Mouse (Mus musculus): ENCODE measurements at regions not wholly inside any gene's neighbourhood (a gene's known extent, or its start where the extent isn't known, plus 50 kb on each side); places are given as distances from the start of the nearest gene placed in this dataset.

DNA sequence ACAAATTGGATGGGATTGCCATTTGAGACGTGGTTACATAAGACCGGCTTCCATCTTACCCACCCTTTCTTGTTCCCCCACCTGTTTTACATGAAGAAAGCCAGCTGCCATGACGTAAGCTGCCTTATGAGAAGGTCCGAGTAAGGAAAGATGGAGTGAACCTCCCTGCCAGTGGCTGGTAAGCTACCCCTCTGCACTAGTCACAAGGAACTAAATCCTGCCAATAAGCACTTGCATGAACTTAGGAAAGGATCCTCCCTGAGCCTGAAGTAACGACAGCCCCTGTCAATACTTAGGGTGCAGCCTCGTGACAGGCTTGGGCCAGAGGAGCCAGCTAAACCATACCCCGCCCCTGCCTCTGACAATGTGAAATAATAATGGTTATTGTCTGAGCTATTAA, 62.8 kb upstream of the Gm47985 start:
- DNase-seq (ENCODE audit: low spot score in 2 of 2): no peak

GRCm38 (mm10) chr1:151121686-151122085, 60.7 kb upstream of the Gm47985 start:
- no peak for DNase-seq (ENCODE audit: low spot score in 2 of 2)

- DNase-seq (ENCODE audit: low spot score in 2 of 2): no peak
Measured at GRCm38 (mm10) chr1:151123964-151124363, 58.4 kb upstream of the Gm47985 start.

GRCm38 (mm10) chr1:151125028-151125659, 57.2 kb upstream of the Gm47985 start:
- DNase-seq (ENCODE audit: low spot score in 2 of 2): no peak

DNA sequence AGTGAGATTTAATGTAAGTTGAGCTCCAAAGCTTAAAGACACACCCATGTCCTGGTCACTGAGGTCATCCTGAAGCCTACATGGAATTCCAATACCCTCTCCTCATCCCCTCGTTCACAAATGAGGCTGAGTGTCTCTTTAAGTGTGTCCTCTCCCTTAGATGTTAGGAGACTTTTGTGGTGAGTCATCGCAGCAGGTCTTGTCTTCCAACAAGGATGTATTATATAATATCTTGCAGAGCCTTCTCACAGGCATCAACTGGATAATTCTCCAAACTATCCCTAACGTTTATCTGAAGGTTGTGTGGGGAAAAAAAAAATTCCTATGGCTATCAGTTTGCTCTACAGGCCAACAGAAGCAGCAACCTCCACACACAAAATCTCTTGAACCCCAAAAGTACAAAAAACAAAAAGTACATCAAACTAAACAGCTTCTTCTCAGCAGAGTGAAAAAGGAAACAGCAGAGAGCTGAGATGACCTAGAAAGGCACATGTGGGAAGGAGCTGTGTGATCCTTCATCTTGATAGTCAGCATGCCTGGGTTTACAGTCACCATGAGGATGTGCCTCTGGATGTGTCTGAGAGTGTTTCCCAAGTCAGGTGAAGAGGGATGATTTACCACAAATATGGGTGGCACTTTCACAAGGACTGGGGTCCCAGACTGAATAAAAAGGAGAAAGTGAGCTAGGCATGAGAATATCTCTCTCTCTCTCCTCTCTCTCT, 56.4 kb upstream of the Gm47985 start:
- no peak for DNase-seq (ENCODE audit: low spot score in 2 of 2)

DNA sequence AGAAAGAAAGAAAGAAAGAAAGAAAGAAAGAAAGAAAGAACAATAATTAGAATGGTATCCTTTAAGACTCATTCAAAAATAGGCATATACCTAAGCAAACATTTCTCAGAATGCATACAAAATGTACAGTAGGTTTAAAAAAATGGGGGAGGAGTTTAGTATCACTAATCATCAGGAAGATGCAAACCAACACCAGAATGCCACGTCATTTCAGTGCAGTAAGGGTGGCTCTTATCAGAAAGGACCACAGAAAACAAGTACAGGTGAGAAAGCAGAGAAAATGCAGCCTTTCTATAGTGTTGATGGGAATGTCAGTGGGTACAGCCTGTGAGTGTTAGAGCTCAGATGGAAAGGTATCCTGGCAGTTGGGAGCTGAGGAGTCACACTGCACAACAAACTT, 55.6 kb upstream of the Gm47985 start:
- DNase-seq (ENCODE audit: low spot score in 2 of 2): no peak

- no peak for DNase-seq (ENCODE audit: low spot score in 2 of 2)
Measured at GRCm38 (mm10) chr1:151128005-151128404, 54.3 kb upstream of the Gm47985 start.

- DNase-seq (ENCODE audit: low spot score in 2 of 2): no peak
Measured at GRCm38 (mm10) chr1:151128955-151129354, 53.4 kb upstream of the Gm47985 start.

GRCm38 (mm10) chr1:151130036-151130435, 52.3 kb upstream of the Gm47985 start:
- no peak for DNase-seq (ENCODE audit: low spot score in 2 of 2)

GRCm38 (mm10) chr1:151130845-151131626, 51.3 kb upstream of the Gm47985 start:
- DNase-seq (ENCODE audit: low spot score in 2 of 2): no peak

GRCm38 (mm10) chr1:151131627-151132284, 50.6 kb upstream of the Gm47985 start:
- DNase-seq (ENCODE audit: low spot score in 2 of 2): no peak
